Mouse (Mus musculus) embryo, embryonic 9.5 days (tissue): ENCODE results near the gene Tigd3.

Experiments
- DNase-seq: peaks from one replicate; pipeline ENCODE4 v3.0.0-alpha.2; 2017; ENCODE audit errors: extremely low spot score

Gene Tigd3

DNA sequence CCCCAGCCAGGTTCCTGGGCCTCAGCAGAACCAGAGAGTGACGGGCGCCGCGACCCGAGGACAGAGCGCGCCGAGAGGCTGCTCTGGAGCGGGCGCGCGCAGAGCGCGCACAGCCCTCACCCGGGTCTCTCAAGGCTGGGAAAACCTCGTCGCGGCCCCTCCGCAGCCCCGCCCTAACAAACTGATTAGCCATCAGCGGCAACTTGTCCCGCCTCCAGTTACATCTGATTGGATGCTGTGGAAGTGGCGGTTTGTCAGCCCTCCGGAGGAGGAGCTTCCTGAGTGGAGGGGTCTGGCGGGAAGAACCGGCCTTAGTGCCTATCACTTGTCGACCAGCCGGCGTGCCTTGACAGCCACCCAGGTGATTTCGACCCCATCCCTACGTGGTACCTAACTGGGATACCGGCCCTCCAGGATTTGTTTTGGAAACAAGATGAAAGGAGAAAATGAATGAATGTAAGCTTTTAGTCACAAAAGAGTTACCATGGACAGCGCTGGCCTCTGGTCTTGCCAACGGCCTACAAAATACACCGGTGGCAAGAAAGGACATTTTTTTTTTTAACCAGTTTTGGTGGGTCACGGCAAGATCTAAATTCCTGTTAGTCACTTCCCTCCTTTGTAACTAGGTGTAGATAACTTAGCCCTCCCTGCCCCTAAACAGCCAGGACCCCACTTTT, at the start of gene Tigd3:
Gene Tigd3 (minus strand): TSS at position 148 of the 677 bp plus-strand sequence.
- peak; percentile 97 for DNase-seq

DNA sequence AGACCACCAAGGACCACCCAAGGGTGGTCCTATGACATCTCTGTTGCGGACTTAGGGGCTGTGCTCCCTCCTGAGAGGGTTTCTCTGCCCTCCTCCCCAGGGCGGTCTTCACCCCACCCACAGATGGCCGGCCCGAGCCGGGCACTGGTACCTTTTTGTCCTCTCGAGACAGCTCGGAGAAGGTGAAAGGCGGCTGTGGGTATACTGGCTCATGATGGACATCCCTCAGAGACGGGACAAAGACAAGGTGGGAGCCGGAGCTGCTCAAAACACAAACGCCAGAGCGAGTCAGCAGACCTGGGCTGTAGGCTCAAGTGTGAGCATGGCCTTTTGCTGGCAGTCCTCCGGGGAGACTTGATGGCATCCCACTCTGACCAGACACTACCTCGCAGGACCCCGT, 49.5 kb upstream of the Tigd3 start:
- no peak for DNase-seq

DNA sequence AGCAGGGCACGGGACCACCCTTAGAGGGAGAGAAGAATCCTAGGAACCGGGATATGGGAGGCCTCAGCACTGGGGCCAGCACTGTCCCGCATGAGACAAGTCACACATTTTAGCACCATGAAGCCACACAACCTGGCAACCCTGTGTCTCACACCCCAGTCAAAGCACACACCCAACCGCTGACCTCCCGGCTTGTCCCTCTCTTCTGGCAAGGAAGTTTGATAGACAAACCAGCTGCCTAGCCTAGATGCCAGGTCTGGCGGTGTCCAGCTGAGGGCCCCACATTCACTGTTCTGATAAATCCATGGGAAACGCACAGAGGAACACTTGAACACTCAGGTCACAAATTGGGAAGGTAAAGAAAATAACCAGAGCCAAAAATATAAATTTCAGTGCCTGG, 48.6 kb upstream of the Tigd3 start:
- DNase-seq: no peak

DNA sequence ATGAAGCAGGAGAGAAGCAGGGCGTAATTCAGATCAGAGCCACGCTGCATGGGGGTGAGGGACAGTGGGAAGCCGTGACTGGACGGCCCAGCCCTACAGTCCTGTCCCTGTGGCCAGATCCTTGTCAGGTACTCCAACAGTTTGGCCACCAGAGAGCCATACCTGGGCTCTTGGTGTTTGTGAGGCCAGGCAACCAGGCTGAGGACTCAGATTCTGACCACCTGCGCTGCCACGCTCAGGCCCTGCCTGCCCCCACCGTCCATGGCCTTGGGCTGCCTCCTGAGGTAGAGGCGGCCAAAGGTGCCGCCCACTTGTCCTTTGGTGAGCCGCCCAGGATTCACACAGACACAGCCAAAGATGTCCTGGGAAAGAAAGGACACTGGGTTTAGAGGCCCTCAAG, 46.7 kb upstream of the Tigd3 start:
- DNase-seq: no peak

DNA sequence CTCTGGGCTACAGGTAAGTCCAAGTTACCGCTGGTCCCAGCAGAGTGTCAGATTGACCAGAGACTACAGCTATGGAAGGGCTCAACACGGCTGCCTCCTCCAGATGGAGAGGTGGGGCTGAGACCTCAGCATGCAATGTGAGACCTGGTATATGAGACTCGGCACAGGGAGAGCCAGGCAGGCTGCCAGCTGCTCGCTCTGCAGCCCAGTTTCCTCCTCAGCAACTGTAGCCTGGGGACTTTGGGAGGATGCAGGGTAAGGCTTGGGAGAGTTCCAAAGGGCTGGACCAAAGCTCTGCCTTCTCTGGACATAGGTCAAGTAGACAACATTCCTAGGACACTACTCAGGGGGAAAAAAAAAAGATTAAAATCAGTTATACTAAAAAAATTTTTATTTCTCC, 46.2 kb upstream of the Tigd3 start:
- no peak for DNase-seq

DNA sequence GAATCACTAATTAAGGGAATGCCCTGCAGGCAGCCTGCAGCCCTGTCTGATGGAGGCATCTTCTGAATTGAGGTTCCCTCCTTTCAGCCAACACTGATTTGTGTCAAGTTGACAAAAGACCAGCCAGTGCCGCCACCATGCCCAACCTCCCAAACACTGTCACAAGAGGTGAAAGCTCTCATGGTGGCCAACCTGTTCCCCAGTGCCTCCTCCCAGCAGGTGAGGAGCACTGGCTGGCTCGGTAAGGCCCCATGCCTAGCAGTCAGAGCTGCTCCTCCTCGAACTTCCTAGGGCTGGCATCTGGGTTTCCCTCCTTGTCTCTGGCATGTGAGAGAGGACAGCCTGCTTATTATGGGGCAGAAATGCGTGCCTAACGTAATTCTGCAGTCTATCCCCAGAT, 45.8 kb upstream of the Tigd3 start:
- no peak for DNase-seq

DNA sequence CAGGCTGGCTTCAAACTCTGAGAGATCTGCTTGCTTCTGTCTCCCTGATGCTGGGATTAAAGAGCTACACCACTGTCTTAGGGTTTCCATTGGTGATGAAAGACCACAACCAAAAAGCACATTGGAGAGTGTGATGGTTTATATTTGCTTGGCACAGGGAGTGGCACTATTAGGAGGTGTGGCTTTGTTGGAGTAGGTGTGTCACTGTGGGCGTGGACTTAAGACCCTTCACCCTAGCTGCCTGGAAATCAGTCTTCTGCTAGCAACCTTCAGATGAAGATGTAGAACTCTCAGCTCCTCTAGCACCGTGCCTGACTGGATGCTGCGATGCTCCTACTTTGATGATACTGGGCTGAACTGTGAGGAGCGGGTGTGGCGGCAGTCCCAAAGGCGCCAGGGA, 44.6 kb upstream of the Tigd3 start:
- DNase-seq: no peak

DNA sequence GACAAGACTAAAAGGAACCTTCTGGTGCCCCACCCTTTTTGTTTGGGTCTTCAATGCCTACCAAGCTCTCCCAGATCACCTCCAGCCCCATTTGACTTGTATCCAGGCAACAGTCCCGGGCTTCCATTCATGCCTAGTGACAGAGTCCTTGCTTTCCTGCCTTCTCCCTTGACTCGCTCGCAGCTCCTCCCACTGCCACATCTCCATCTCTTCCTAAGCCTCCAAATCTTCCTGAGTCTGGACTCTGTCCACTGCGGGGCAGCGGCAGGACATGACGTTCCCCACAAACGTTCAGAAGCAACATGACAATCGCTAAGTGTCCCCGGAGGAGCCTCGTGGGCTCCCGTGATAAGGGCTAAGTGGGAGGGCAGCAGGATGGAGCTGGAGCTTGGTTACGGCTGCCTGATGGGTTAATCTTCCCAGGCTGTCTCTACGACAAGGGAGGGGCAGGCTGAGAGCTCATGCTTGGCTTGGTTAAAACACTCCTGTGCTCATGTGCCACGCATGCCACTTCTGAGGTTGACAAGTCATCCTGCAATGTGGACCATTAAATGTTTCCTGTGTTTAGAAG, 44.0 kb upstream of the Tigd3 start:
- no peak for DNase-seq

DNA sequence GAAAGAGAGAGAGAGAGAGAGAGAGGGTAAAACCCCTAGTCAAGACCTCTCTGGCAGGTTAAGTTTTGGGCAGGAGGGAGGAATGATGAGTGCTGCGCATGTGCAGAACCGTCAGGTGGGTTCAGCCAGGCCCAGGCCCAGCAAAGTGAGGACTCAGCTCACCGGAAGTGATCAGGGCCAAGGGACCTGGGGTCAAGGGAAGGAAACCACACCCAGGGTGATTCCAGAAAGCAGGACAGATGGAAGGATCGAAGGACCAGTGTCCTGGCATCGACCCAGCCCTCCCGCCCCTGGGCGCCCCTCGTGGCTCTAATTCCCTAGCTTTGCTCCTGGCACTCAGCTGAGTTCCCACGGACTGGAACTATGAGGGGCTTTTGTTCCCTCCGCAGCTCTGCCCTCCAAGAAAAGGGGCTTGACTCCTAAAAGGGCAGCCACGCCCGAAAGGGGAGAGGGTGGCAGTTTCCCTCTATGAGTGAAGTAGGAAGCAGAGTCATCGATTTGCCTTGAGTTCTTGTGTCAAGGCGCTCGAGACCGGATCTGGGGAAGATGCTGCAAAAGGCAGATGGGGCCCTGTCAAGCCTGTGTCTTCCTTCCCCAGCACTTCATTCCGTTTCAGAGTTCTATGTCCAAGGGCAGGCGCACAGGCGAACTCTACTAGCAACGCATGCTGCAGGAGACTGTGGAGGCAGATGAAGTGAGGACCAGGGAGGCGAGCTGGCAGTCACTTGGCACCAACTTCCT, 43.3 kb upstream of the Tigd3 start:
- DNase-seq: no peak

DNA sequence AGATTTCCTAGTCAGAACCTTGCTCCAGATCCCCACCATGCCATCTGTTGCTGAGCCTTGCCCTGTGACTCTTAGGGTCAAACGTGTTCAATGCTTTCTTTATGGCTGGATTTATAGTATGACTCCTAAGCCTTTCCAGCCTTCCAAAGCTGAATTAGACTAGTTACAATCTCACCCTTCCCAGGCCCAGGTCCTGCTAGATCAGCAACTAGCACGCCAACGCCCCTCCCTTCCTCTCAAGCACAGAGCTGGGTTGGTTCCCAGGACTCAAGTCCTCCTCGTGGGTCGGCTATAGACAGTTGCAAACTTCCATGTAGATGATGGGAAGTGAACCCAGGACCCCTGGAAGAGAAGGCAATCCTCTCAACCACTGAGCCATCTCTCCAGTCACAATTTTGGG, 41.7 kb upstream of the Tigd3 start:
- no peak for DNase-seq

DNA sequence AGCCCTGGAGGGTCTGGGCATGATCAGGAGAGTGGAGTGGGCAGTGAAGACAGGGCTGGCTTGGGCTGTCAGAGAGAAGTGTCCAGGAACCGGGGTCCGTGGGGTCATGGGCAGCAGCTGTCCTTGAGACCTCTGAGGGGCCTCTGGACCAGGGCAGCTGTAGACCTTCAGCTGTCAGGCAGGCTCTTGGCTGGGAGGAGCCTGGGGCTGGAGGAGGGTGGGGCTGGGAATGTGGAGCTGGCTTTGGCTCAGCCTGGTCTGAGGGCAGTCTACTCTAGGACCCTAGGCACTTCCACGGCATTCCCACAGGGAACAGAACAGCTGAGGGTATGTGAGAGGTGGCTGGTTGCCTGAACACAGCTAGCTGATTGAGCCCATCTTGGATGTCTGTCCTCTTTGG, 41.3 kb upstream of the Tigd3 start:
- no peak for DNase-seq

DNA sequence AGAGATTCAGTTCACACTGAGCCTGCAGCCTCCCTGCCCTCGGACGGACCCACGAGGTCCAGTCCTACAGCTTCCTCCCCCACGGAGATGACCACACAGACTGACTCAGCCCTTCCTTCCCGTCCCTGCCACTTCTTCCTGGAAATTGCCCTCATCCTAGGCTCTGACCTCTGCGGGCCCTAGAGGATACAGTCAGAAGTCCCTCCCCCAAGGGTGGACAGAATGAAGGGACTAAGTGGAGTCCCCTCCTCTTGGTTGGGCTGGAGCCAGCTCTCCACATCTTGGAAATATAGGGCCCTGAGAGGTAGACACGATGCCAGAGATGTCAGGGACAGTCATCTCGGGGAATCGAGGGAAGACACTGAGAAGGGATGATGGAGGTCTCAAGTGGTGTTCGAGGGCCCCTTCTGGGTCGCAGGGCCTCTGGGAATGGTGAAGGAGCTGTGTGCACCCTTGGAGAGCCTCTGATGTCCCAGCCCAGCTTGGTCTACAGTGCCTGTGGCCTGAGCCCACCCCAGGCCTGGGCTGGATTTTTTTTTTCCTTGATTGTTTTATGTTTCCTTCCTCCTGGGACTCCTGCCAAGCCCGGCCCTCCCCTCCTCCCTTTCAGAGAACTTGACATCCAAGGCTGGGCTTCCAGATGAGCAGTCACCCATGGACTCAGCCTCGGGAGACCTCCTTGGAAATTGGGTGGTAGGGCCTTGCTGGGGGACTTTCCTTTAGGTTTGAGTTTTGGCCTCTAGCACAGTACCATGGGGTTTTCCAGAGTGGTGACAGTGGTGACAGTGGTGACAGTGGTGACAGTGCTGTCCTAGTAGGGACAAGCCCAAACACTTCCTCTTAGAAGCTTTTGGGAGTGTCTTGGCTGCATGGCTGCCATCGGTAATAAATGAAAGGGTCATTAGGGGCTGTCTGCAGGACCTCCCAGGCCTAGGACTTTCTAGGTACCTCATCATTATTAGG, 36.0 kb upstream of the Tigd3 start:
- no peak for DNase-seq

DNA sequence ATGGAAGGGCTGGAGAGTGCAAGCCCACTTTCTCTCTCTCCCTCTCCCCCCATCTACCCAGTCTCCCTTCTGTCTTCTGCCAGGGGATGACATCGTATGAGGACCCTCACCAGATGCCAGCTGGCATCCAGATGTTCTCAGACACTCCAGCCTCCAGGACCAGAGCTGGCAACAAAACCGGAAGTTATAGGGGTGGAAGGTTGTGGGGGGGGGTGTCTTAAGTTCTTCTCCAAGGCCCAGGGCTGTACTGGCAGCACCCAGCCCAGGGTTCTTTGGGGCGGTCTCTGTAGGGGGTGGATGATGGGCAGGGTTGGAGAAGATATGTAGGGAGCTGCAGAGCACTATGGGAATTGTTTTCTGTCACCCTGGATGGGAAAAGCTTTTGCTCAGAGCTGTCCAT, 34.6 kb upstream of the Tigd3 start:
- DNase-seq: no peak

DNA sequence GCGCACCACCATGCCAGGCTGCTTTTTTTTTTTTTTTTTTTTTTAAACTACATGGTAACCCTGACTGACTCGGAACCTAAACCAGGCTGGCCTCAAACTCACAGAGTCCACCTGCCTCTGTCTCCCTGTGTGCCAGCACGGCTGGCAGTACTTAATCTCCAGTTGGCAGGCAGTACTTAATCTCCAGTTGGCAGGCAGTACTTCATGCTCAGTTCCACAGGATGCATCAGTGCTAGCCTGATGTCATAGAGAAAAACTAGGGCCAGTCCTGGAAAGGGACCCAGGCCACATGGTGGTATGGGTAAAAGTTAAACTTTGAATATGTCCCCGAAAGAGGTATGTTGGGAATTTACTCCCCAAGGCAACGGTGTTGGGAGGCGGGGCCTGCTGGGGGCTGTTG, 34.2 kb upstream of the Tigd3 start:
- DNase-seq: no peak

DNA sequence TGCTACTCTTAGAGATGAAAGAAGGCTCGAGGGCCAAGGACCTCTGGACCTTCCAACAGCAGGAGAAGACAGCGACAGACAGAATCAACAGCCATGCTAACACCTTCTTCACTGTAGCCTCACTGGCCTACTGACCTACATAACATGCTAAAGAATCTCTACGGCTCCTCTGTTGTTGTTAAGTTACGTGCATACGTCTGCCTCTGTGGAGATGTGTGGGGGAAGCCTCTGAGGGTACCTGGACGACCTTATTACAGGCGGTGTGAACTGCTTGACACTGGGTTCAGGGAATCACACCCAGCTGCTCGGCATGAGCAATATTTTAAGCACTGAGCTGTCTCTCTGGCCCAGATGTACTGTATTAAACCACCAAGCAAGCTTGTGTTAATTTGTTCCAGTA, 33.6 kb upstream of the Tigd3 start:
- no peak for DNase-seq

DNA sequence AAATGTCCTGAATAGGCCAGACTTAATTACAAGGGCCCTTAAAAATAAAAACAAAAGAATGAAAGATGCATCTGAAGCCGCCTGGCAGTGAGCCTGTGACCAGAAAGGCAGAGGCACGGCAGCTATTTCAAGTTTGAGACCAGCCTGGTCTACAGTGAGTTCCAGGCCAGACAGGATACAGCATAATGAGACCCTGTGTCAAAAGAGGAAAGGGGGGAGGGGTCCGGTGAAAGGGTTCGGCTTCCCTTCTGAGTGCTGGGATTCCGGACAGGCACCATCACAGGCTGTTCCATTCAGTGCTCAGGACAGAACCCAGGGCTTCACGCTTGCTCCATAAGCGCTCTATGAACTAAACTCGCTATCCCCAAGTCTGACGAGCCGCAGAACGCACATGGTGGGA, 33.1 kb upstream of the Tigd3 start:
- no peak for DNase-seq

DNA sequence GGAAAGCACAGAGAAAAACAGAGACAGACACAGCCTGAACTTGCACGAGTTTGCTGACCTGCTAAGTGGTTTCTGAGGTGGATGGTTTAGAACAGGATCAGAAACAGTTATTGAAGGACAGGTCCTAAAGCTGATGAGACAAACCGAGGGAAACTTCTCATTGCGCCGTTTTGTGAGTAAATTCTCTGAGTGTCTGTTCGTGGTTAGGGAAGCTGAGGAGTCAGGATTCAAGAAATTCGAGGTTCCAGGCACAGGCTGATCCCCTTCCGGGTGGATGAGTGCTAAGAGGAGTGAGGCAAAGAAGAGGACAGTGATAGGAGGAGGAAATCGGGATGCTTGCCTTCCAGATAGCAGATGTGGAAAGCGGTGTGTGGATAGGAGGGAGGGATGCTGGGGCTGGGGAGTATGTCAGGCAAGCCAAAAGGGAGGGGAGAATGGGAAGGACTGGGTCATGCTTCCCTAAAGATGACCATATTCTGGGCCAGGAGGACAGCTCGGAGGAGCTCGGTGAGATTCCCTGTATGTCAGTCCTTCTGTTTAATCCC, 31.4 kb upstream of the Tigd3 start:
- no peak for DNase-seq

DNA sequence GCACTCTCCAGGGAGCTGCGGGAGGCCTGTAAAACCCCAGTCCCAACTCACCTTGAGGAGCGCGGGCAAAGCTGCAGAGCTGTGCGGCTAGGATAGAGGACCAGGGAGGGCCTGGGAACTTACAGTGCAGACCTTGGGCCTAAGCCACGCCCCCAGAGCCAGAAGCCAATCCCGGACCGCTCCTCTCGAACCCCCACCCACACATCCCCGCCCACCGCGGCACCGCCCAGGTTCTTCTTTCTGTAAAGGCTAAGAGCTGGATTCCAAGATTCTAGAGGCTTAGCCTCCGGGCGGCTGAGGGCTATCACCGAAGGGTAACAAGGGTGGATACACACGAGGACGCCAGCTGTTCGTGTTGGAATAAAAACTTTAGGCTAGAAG, 30.8 kb upstream of the Tigd3 start, which contains the start of gene Cdc42ep2:
Gene Cdc42ep2 (minus strand): TSS at position 104 of the 381 bp plus-strand sequence.
- DNase-seq: peak; percentile 94

DNA sequence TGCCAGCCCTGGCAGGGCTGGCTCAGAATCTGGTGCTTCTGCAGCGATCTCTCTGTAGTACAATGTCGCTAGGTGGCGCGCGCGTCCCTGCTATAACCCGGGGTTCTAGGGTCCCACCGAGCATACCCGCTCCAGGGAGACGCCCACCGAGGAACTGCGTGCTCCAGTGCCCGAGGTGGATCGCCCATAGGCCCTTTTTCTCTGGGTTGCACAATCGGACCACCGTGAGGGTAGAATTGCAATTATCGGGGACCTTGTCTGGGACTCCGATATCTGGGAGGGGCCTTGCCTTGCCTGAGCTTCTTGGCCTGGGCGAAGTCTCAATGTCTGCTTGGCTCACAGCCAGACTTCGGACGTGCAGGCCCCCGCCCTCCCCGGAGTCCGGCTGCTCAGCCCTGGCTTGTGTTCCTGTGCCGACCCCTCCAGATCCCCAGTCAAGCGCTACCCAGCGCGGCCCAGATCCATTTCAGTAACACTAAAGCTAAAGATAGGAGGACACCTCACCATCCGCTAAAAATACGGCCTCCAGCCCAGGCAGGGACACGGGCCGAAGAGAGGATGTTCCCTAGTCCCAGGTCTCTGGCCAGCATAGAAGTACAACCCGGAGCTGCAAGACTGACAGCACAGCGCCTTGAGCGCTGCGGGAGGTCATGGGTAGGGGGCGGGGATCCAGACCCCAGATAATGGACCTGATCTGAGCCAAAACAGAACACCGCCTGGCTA, 30.2 kb upstream of the Tigd3 start:
- peak; percentile 89 for DNase-seq

DNA sequence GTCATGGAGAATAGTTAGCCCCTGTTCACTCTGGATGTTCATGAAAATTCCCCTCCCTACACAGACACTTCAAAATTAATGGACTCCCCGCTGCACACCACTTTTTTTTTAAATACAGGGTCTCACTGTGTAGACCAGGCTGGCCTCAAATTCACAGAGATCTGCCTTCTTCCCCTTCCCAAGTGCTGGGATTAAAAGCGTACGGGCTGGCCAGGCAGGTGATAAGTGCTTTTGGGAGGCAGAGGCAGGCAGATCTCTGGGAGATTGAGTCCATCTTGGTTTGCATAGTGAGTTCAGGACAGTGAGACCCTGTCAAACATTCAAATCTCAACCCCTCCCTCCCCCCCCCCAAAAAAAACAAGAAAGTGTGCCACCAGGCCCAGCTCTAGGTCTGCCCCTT, 29.0 kb upstream of the Tigd3 start:
- DNase-seq: no peak
